Mouse (Mus musculus): ENCODE data around the gene Cideb.
A peak's percentile ranks its signal among the peaks of the same experiment; 100 is the strongest.

Cideb gene

DNA sequence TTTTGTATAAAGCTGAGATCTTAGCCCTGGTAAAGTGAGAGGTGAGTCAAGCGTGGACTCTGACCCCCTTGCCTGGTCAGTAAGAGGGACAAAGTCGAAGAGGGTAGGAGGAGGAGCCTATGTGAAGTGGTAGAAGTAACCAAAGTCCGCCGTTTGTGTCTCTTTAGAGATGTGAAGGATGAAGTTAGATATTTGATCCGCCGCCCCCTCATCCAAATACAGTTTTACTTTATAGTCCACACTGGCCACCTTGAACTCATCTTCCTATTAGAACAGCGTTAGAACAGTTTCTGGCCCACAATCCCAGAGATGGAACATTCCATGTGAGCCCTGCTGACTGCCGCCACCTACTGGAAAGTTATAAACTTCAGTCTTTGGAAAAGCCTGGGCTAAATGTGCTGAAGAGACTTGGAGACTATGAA is at the start of gene Cideb:
Gene Cideb, minus strand, starts transcription at position 96 of the 422 bp plus-strand sequence.
- DNase-seq = no peak

DNA sequence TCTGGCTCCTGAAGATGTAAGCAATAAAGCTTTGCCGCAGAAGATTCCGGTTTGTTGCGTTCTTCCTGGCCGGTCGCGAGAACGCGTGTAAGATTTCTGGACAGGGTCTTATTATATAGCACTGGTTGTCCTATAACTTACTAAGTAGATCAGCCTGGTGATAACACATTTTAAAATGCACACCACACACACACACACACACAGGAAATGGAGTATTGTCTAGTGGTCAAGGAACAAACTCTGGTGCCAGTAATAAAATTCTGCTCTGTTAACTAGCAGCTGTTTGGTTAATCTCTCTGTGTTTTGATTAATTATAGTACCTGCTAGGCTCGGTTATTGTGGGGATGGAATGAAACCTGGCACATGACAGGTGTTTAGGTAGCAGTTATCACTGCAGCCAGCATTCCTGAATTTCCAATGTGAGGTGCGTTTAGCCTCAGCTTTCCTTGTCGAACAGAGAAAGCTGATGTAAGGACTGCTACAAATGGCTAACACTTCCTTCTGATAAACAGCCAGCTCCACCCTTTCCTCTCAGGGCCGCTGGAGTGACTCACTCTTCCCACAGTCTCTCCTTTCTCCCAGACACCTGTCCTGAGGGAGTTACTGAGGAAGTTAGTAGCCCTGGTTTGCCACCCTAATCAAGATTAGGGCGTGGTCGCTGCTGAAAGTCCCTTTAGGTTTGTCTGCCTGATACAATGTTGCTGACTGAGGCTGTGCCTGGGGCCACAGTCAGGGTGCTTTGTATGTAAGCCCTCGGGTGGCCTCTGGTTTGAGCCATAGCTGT is 37.3 kb upstream of the Cideb start:
- DNase-seq = no peak

DNA sequence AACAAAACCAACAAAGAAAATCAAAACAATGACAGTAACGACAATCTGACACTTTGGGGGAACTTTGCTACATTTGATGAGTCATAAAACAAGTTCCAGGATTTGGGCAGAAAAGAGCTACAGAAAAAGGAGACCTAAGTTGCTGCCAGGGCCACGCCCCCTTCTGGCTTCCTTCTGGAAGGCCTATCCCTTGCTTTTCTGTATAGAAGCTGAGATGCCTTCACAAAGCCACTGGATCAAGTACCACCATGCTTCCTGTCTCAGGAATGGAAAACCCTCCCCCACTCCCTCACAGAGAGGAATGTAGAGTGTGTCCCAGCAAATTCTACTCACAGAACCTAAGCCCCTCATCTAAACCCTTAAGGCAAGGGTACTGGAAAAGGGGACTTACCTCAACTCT is 35.7 kb upstream of the Cideb start:
- no peak for DNase-seq

DNA sequence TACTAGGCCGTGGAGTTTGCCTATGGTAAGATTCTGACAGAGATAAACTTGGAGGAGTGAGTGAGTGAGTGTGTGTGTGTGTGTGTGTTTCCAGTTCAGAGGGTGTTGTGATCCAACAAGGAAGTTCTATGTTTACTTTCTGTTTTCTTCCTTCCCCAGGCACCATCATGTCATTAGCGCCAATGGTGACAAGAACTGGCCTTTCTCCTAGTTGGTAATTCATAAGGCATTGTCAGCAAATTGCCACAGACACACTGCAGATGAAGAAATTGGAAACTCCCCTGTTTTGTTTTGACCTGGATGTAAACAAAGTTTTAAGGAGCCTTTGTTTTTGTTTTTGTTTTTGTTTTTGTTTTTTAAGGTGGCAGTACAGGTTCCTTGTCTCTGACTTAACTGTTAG is 35.2 kb upstream of the Cideb start:
- no peak for DNase-seq

DNA sequence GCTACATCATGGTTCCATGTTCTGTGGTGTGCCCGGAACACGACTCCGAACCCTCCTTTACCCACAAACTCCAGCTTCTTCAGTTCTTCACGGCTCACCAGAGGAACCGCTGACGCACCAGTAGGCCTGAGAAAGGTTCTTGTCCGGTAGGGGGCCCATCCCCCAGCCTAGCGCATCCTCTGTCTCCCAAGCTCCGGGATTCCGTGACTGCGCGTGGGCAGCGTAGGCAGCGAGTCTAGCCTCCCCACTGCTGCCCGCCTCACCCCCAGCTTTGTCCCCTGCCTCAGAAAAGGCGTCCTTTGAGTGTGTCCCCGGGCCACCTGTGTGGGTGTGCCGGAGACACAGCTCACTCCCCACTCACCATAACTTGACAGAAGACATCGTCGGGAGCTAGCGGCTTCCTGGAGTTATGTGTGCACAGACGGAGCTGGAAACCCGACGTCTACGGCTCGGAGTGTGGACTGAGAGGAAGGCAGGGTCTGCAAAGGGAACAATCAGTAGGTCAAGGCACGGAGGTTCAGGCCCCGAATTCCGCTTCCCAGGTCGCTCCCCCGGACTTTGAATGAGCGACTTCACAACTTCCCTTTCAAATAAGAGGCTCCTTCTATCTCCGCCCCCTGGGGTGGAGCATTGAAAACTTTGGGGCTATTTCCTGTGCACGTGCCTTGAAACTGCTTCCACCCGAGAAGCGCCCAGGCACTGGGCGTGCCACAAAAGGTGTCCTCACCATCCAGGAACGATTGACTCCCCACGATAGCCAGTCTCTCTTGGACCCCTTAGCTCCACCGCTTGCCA is 30.2 kb upstream of the Cideb start, which contains the start of gene Ripk3:
Gene Ripk3, minus strand, starts transcription at position 610 of the 795 bp plus-strand sequence.
- no peak for DNase-seq

DNA sequence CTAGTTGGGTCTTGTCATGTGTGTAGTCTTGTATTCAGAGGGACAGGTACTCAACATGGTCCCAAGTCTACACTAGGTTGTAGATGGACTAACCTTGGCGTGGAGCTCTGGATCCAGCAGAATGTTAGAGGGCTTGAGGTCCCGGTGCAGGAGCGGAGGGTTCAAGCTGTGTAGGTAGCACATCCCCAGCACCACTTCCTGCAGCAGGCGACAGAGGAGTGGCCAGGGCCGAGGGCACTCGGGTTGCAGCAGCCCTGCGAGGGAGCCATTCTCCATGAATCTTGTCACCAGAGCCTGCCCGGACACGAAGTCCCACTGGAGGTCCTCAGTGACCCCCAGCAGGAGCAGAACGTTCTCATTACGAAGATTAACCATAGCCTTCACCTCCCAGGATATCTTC is 29.5 kb upstream of the Cideb start:
- DNase-seq = no peak

DNA sequence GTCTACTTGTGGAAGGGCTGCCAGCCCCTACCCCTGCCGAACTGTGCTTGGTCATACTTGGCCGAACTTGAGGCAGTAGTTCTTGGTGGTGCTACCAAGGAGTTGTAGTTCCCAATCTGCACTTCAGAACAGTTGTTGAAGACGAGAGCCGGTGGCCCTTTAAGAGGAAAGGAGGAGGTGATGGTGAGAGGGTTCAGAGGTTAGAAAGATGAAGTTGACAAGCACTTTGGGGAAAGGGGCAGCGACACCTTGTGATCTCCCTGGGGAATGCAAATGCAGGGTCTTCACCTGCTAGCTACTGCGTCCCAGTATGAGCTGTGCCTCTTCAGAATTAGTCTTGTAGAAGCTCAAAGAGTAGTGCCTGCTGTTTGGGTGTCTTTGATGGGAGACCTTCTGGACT is 26.9 kb upstream of the Cideb start:
- no peak for DNase-seq

DNA sequence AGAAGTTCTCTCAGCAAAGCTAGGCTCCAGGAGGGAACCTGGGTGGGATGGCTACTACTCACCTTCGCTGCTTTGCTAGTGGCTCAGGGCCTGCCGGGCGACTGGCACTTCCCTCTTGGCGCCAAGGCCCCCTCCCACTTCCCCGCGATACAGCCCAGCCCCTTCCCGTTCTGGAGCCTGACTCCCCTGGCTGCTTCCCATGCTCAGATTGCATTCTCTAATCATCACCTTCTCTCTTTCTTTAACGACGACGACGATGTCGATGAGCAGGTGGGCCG is 25.6 kb upstream of the Cideb start, which contains the start of gene Adcy4:
Gene Adcy4, minus strand, starts transcription at position 138 of the 278 bp plus-strand sequence.
- DNase-seq = no peak

DNA sequence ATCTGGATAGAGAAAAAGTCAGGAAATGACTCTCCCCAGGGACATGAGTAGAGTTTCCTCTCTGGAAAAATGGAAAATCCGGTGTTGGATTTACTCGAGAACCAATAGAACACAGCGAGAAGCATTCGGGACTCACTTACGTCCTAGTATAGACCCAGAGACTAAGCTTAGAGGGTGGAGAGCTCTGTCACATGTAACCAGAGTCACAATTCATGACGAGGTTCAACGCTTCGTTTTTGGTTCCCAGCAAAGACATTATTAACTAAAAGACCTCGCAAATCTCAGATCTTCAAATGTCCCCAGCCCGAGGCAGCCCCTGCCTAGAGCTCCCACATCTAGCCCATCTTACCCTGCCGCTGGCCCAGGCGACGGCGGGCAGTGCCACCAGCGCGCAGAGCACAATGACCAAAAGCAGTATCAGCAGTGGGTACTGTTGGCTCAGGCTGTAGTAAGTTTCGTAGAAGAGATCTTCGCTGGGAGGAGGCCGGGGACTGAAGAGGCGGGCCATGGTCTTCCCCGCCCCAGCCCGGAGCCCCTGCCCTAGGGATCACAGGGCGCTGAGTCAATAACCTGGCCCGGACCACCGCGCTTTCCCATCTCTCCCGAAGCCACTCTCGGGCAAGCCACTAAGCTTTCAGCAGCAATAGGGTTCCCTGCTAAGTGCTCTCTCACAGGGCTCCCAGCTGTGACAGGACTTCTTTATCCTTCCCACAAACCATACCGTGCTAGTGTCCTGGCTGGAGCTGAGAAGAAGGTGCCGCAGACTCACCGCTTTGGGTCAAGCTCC is 25.1 kb upstream of the Cideb start:
- no peak for DNase-seq

DNA sequence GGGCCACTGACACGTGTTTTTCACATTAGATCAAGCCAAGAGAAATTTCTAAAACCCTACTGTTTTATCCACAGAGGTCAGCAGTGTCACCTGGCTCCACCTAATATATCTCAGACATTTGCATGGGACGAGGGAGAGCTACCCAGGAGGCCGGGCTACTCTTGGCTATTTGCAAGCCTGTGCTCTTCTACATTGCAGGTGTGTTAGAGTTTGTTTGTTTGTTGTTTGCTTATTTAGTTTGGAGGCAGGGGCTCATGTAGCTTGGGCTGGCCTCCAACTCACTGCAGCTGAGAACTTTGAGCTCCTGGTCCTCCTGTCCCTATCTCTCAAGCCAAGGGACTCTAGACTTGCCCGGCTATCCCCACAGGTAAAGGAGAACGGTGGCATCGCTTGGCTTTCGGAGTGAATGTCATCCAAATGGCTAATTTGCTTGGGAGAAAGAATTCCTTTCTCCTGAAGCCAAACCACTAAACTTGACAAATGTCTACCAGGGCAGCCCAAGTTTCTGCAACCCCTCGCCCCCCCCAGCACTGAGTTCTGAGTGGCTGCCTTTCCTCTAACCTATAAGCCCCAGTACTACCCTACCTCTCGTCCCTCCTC is 24.2 kb upstream of the Cideb start:
- DNase-seq = no peak

DNA sequence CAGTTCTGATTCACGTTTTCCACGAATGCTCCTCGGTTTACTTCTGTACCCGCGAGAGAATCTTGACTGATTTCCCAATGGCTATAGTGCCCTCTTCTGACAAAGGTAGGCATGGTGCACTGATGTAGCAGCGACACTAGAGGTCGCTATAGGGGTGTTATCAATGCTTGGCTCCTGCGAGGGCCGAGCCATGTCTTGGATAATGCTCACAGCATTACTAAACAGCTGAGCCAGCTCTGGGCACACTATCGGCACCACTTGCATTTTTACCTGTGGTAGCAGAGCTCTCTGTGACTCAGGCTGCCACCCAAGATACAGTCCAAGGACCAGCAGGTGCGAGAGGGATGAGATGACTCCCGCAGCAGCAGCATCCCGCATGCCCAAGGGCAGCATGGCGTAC is 23.1 kb upstream of the Cideb start:
- DNase-seq = peak; percentile 78

DNA sequence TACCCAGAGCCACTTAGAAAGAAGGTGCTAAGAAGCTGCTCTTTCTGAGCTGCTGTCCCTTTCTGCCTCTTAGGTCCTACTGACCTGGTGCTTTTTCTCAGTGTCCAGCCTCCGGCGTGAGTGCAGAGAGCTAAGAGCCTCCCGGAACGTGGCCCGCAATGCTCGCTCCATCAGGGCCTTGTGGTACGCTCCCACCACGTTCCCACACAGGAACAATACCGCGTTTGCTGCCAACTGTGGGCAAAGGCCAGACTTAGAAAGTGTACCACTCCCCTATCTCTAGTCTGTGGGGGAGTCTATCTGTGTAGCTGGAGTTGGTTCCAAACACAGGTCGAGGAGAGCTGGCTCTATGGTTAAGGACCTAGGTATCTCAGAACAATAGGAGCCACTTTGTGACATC is 22.5 kb upstream of the Cideb start:
- no peak for DNase-seq

DNA sequence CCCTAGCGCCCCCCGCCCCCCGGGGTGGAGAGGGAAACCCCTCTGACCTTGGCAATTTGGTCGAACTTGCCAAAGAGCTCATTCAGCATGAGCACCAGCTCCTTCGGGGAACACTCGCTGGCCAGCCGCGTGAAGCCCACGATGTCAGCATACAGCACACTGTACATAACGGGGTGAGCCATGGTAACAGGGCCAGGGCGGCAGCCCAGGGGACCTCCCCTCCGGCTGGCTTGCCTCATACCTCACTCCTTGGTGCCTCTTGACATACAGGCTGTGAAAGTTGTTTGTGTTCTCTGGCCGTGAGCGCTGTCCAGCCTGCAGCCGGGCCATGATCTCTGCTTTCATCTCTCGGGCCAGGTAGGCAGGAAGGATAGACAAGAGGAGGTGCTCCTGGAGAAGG is 21.4 kb upstream of the Cideb start:
- DNase-seq = no peak

DNA sequence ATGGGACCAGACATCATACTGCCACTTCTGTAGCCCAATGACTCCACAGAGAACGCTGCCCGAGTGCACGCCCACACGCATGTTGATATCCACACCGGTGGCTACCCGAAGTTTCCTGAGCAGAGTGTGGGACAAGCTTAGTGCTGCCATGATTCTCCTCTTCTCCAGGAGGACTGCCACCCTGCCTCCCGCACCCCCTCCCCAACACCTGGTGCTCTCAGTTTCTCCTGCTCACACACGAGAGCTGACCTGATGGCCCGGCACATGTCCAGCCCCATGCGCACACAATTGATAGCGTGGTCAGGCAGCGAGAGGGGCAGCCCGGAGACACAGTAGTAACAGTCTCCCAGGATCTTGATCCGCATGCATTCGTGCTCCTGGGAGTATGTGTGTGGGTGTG is 20.4 kb upstream of the Cideb start:
- DNase-seq = no peak

DNA sequence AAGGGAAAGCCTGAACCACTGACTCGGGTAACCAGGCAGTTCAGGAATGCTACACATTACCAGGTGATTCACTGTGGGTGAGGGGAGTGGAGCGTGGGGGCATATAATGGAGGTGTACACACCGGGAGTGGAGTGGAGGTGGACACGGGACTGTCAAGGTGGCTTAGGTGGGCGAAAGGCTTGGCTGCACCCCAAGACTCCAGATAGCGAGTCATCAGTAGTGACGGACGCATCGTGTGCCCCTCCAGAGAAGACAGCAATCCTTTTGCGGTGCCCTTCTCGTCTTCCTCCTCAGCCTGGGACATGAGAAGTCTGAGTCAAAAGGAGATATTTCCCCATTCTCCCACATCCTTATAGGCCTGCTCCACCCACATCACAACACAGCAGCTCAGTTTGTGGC is 19.5 kb upstream of the Cideb start:
- DNase-seq = no peak

DNA sequence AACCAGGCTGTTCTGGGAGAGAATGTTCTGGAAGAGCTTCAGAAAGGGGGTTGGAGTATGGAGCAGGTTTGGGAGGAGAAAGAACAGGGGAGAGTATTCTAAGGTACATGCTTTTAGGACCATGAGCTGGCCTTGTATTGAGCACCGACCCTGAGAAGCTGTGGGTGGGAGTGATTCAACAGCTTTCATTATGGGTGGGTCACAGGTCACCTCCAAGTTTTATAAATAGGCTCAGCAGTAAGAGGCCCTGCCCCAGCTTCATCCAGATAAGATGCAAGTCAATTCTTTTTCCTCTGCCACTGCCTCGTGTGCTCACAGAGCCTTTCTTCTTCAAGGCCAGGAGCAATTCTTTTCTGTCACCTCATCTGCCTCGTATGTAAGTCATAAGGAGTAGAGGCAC is 18.9 kb upstream of the Cideb start:
- no peak for DNase-seq

DNA sequence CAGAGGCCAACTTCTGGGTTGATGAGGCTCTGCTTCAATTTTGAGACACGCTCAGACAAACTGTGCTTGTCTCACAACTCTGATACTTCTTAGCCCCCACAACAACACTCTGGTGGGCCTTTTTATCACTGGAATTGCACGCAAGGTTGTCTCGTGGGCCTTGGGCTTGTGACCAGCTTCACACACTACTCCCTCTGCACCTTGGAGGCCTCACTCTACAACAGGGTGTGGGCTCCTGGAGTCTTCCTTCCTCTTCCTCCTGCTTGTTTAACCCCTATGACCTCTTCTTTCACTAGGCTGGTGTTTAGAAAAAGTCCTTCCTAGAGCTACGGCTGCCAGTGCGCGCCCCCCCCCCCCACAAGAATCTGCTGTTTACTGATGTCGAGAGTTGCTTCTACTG is 18.5 kb upstream of the Cideb start:
- DNase-seq = no peak

DNA sequence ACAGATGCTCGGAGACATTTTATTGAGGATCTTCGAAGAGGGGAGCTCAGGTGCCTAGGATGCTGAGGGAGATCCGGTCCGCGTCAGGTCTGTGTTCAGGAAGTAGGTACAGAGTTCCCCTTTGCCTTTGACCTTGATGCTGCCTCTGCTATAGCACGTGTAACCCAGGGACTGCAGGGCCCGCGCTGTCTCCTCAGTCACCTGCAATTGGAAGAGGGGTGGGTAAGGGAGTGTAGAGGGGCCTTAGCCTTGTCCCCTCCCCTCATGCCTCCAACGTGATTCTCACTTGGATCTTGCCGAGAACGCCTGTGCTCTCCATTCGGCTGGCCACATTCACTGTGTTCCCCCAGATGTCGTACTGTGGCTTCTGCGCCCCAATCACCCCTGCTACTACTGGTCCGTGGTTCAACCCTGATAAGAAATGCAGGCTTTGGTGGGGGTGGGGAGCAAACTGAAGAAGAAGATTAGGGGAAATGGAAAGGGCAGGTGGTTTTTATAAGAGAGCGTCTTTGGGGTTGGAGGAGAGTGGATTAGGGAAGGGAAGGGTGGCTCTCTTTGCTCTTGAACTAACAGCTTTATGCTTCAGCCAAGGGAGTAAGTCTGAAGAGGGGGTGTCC is 10.9 kb upstream of the Cideb start:
- no peak for DNase-seq

DNA sequence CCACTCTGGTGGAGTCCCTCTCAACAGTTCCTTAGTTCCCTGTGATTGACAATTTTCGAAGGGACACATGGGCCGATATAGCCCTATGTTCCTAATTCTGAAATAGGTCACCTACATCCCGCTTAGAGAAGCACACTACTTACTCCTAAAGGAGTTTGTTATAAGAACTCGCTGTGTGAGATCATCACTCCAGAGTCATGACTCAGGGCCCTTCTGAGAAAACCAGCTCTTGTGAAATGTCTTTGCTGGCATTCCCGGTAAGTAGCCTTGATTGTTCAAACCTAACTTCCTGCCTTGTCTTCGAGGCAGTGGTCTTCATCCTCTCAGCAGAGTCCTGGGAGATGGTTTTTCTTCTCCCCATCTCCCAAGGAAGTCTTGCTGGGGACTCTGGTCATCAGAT is 10.3 kb upstream of the Cideb start:
- DNase-seq = no peak

DNA sequence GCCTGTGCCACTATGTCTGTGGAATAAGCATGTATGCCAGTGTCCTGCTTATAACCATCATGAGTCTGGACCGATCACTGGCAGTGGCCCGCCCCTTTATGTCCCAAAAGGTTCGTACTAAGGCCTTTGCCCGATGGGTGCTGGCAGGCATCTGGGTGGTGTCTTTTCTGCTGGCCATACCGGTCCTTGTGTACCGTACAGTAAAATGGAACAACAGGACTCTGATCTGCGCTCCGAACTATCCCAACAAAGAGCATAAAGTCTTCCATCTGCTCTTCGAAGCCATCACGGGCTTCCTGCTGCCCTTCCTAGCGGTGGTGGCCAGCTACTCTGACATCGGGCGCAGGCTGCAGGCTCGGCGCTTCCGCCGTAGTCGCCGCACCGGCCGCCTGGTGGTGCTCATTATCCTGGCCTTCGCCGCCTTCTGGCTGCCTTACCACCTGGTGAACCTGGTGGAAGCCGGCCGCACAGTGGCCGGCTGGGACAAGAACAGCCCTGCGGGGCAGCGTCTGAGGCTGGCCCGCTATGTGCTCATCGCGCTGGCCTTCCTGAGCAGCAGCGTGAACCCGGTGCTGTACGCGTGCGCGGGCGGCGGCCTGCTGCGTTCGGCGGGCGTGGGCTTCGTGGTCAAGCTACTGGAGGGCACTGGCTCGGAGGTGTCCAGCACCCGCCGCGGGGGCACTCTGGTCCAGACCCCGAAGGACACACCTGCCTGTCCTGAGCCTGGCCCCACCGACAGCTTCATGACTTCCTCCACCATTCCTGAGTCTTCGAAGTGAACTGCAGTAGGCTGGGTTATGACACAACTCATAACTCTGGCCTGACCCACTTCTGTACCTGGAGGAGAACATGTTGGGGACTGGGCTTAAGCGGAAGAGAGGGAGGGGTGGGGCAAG is 9.5 kb upstream of the Cideb start:
- DNase-seq = peak; percentile 82

DNA sequence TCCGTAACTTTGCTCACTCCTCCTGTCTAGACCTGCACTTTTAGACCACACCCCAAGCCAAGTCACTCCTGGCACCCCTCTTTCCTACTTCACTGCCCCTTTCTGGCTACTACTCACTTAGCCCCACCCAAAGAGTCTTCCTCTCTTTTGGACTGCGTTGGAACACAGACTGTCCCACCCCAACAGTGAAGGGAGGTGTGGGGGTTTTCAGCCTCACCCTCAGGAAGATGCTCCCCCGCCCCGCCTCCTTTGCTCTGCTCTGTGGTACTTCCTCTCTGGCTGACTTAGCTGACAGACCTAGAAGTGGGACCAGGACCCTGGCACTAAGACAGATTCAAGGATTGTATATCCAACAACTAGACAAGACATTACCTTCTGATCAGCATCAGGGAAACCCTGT is 7.4 kb upstream of the Cideb start, which contains the start of gene Ltb4r1:
Gene Ltb4r1, plus strand, starts transcription at position 267 of the 400 bp plus-strand sequence.
- DNase-seq = no peak

DNA sequence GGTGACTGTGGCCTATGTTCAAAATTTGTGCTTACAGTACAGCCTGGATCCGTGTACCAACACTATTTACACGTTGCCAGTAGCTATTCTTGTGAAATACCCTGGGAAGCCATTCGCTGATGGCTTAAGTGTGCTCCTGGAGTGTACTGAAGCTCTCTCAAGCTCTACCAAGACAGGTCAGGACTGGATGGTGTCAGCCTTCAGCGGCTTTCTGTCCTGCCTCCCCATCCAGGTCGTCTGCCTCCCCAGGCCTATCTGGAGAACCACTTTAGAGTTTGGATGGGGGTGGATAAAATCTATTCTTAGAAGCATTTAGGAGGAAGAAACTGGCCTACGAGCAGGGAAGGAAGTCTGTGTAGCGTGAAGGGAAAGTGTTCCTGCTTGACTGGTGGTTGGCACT is 4.9 kb upstream of the Cideb start:
- DNase-seq = no peak
